Mouse (Mus musculus) adrenal gland, postnatal 4 days (tissue): ENCODE results near the gene Pcp4. TPM values are rescaled to one million over a fixed set of nuclear protein-coding genes. Genes with fewer than 3 reads are reported as not detected.
"Not testable (repeated sequence)": the region's sequence is repeated elsewhere in the genome, so short reads cannot be mapped to it uniquely, and the experiment has no call there.

ENCODE experiments used
- DNase-seq, 2 experiments: peaks; one replicate each; pipeline ENCODE4 v3.0.0; 2021 to 2022; ENCODE audit warnings: low spot score in 2 of 2, mixed read lengths in 2 of 2
- long read RNA-seq, 2 experiments: library from polyadenylated mRNA; stranded (forward); transcript quantifications; one replicate each; pipeline ENCODE4 v2.0.0; 2021
- total RNA-seq, 2 experiments: library from RNA; stranded (reverse); gene quantifications; 2 replicates each; pipeline ENCODE4 v1.2.3; 2021

Pcp4 gene
- total RNA-seq: 10 to 100 TPM; 32.9 to 34.7 TPM
- long read RNA-seq, experiment 1, transcript Pcp4-201 (3 exons, 641 nt): major isoform, 42 of 48 reads
- long read RNA-seq, experiment 1, partial matches to known transcripts: 5 of 48 reads
- long read RNA-seq, experiment 1, other reads (novel, unspliced or antisense): 1 of 48 reads
- long read RNA-seq, experiment 2, transcript Pcp4-201 (3 exons, 641 nt): major isoform, 31 of 33 reads
- long read RNA-seq, experiment 2, partial matches to known transcripts: 2 of 33 reads
- long read RNA-seq, experiment 2, other reads (novel, unspliced or antisense): 0 of 33 reads

- peak; percentile 27 to 48 for DNase-seq
These were observed at the start of gene Pcp4 for GRCm38 (mm10) chr16:96467445-96467844. Pcp4 (plus strand) TSS chr16:96467606.

GRCm38 (mm10) chr16:96425044-96425443 lies 42.4 kb upstream of the Pcp4 start:
- no peak for DNase-seq

- DNase-seq: no peak
These were observed 40.7 kb upstream of the Pcp4 start for GRCm38 (mm10) chr16:96426671-96427070.

DNA sequence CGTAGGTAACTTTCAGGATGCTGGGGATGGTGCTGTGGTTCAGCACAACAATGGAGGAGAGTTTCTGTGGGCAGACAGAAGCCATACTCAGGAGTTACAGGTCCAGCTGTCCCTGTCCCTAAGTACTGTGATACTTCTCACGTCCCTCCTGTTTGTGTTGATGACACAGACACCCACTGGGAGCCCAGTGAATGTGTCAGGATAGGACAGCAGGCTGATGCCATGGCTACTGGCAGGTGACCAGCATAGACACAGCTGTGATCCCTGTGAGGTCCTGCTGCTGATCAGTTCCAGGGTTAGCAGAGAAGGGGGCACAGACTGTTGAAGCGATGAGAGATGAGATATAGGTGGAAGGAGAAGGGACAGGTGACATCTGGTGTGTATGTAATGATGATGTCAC lies 38.4 kb upstream of the Pcp4 start:
- no peak for DNase-seq

GRCm38 (mm10) chr16:96433266-96433665 lies 34.1 kb upstream of the Pcp4 start:
- no peak for DNase-seq

- DNase-seq: no peak
These were observed 33.2 kb upstream of the Pcp4 start for GRCm38 (mm10) chr16:96434024-96434785.

DNA sequence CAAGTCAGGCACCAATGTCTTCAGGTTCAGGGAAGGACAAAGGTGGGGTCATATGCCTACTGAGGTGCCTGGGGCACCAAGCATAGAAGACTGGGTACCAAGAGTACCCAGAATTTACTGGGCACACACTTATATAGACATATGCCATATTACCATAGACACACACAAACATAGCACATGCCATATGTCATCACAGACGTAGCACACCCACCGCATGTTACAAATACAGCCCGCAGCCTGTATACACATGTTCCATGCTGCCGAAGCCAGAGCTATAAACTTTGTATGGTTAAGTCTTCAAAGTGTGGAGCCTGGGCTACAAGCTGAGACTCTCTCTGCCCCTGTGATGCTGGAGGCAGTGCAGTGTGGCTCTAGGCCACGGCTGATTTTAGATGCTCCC lies 28.5 kb upstream of the Pcp4 start:
- DNase-seq: no peak

- no peak for DNase-seq
These were observed 27.7 kb upstream of the Pcp4 start for GRCm38 (mm10) chr16:96439682-96440081.

- no peak for DNase-seq
These were observed 26.5 kb upstream of the Pcp4 start for GRCm38 (mm10) chr16:96440871-96441270.

DNA sequence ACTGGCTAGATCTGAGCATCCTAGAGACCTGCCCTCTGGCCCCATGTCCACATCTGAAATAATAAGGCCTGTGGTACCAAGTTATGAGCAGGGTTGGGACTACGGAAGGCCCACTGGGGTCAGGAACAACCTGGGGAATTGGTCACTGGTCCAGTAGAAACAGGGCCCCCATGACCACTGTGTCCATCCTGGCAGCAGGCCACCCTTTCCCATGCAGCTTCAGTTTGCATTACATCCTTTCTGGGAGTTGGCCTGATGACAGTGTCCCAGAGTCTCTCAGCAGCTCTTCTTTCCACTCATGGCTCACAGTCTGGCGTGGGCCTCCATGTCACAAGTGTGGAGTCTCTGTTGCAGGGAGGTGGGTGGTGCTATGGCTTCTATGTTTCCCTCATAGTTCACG lies 25.6 kb upstream of the Pcp4 start:
- DNase-seq: no peak

- DNase-seq: no peak
These were observed 23.9 kb upstream of the Pcp4 start, which contains the start of gene Itgb2l for GRCm38 (mm10) chr16:96443468-96443867. Itgb2l (minus strand) TSS chr16:96443619.

DNA sequence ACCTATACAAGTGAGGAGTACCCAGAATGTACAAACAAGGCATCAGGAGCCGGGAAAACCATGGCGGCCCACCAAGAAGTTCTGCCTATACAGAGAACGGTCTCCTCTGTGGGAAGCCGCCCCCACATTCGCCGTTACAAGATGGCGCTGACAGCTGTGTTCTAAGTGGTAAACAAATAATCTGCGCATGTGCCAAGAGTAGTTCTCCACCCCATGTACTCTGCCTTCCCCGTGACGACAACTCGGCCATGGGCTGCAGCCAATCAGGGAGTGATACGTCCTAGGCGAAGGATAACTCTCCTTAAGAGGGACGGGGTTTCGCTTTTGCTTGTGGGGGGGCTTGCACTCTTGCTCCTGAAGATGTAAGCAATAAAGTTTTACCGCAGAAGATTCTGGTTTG lies 16.5 kb upstream of the Pcp4 start:
- DNase-seq: not testable (repeated sequence)

DNA sequence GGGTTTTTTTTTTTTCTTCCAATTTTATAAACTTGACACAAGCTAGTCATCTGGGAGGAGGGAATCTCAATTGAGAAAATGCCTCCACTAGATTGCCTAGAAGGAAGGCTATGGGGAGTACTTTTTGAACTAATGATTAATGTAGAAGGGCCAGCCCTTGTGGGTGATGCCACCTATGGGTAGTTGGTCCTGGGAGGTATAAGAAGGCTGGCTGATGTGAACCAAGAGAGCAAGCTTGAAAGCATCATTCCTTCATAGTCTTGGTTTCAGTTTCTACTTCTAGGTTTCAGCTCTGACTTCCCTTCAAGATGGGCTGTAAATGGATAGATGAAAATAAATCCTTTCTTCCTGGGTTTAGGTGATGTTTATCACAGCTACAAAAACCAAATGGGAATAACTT lies 13.3 kb upstream of the Pcp4 start:
- DNase-seq: no peak

DNA sequence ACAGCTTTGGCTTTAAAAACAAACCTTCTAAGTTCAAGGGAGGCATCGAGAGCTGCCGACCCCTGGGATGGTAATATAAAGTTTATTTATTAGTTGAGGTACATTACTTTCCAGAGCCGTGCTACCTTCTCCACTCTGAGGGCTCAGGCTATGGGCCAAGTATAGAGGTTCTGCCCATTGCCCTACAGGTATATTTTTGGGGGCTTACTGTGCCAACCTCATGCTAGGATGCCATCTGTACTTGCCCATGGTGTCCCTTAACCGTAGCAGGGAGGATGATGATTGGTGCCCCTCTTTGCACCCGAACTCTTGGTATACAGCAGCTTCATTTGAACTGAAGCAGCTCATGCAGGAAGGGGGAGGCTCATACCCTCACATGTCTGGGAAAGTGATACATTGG lies 9.8 kb upstream of the Pcp4 start:
- DNase-seq: no peak

GRCm38 (mm10) chr16:96459356-96459755 lies 8.1 kb upstream of the Pcp4 start:
- DNase-seq: no peak

DNA sequence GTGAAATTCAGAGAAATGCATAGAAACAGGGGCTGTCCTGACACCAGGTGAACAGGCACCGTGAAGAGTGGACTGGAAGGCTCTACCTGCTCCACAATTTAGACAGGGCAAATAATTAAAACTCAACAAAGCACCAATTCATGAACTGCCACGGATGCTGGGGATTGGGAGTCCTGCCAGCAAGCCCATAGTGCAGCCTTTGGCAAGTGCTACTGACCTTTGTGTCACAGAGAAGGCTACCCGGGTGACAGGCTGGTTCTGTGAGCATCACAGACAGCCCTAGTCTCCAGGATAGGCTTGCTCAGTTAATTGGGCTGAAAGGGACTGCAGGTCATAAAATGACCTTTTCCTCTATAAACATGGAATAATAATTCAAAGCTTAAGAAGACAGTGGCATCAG lies 6.6 kb upstream of the Pcp4 start:
- no peak for DNase-seq

GRCm38 (mm10) chr16:96468011-96468410 lies 605 bp downstream of the Pcp4 start:
- no peak for DNase-seq

DNA sequence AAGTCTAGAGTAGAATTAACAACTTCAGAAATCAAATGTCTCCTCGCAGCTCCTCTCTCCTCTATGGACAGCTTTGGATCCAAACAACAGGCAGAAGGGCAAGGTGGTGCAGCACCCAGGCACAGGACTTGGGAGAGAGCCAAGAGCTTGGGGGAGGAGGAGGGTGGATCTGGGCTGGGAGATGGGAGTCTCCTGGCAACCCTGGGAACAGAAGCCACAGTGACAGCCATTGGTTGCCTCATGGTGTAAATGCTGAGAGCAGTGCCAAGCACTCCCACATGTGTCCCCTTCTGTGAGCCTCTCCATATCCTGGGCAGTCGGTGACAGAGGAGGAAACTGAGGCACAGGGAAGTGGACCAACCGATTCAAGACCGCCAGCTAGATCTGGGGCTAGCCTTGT lies 1.3 kb downstream of the Pcp4 start:
- no peak for DNase-seq

DNA sequence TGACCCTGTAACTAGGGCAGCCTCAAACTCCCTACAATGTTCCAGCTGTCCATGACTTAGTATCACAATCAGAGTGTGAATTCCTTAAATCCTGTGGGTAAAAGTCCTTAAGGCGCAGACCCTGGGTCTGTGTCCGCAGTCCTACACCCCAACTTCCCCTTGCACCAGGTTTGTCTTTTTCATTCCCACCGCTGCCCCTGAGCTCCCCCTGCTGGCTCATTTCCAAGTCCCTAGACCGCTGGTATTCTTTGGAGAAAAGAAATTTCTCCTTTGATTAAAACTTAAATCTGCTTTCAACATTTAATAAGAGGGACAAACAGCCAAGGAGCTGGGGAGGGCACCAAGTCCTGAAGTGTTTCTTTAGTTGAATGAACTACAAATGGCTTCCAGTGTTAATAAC lies 2.2 kb downstream of the Pcp4 start:
- DNase-seq: no peak

DNA sequence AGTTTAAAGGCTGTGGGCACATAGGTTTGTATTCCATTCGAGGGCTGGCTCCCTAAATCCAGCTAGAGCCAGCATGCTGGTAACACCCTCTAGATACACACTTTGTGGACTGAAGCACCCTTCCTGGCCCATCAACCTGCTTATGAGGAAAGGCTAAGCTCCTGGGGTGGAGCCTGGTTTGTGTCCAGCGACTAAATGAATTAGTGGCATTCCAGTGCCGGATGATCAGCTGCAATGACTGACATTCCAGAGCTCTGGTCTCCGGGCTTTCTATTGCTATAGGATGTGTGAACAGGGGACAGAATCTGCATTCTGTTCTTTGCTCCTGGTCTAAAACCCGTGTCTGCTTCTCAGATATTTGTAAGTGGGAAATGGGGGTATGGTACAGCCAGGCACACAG lies 5.0 kb downstream of the Pcp4 start:
- no peak for DNase-seq

DNA sequence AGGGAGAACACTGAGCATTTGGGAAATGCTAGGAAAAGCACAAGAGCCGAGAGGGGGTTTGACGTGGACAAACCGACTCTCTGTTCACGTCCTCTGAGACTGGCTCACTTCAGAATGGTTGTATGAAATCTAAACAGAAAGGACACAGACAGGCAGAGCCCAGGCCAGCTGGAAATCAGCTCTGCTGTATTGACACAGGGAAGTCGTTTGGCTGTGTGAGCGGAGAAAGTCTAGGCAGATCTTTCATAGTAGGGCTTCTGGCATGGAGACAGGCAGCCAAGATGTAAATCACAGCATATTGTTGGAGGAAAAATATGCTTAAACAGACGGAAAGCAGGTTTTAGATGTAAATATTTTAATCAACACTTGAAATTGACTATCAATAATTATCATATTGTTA lies 5.4 kb downstream of the Pcp4 start:
- no peak for DNase-seq

DNA sequence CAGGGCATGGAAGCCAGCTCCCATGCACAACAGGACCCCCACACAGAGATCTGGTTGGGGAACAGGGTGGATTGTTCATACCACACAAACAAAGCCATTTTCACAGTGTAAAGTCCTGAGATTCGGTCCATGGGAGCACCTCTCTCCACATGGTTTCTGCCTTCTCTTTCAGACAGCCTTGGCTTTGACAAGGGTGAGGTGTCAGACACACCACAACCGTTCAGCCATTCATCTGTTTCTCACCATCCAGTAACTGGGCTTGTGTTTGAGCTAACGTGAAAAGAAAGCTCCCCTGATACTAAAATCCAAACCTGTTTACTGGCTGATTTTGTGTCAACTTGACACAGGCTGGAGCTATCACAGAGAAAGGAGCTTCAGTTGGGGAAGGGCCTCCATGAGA lies 6.8 kb downstream of the Pcp4 start:
- DNase-seq: no peak

- DNase-seq: no peak
These were observed 14.4 kb downstream of the Pcp4 start for GRCm38 (mm10) chr16:96481791-96482190.
